Mouse (Mus musculus): ENCODE results near the gene Trmt1l.

Gene Trmt1l

DNA sequence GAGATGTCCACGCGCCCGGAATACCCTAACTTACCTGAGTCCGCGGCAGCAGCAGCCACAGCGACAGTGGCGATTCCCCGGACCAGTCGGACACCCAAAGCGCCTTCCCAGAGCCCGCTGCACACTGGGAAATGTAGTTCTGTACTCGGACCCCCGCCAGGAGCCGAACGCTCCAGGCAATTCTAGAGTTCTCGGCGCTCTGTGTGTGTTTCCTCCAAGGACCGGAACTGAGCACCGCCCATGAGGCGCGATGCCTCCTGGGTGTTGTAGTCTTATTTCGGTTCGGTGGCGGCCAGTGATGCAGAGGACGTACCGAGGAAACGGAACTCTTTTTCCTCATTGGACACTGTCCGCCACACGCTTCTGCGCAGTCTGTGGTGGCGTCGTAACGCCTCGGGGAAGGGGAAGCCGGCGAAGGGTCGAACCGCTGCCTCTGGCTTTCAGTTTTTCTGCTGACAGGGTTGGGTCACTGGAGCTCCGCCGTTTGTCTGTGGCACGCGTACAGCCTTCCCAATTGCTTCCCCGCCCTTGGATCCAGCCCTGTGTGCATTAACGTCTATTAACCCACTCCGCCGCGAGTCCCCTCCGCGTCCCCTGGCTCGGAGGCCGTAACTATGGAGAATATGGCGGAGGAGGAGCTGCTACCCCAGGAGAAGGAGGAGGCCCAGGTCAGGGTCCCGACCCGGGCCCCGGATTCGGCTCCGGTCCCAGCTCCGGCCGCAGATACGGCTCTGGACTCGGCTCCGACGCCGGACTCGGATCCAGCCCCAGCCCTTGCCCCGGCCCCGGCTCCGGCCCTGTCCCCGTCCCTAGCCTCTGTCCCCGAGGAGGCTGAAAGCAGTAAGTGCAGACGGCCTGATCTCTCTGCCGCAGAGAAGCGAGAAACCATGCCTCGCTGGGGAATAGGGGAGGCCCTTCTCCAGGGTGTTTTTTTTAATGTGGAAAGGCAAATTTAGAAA is at the start of gene Trmt1l, which contains the start of gene Swt1:
Gene Trmt1l, plus strand, starts transcription at position 280 of the 959 bp plus-strand sequence.
Gene Swt1, minus strand, starts transcription at position 193 of the 959 bp plus-strand sequence.
- WGBS = under 1% methylated on average over 74 of the region's 74 CpGs

- WGBS = 98% methylated on average over 1 of the region's 1 CpGs
Observed at GRCm38 (mm10) chr1:151390029-151390428, 38.3 kb upstream of the Trmt1l start.

- WGBS = 56% methylated on average over 3 of the region's 3 CpGs
Observed at GRCm38 (mm10) chr1:151409827-151410226, 18.5 kb upstream of the Trmt1l start.

DNA sequence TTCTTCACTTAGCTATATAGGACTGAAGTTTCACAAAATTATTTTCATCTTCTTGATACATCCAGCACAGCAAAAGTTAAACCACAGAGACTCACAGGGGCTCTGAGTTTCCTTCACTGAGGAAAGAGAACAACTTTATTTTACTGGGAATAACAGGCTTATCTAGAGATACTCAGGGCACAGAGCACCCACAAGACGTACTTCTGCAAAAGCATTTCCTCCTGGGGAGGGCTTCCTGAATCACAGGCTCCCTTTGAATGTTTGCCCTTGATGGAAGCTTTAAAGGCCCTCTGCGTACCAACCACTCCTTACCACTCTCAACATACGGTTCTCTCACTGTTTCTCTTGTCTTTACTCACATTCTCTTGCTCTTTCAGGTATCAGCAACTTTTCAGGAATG is 6.2 kb upstream of the Trmt1l start:
- 79% methylated on average over 3 of the region's 3 CpGs for WGBS

- 34% methylated on average over 7 of the region's 7 CpGs for WGBS
Observed at GRCm38 (mm10) chr1:151426947-151427600, 1.3 kb upstream of the Trmt1l start.

DNA sequence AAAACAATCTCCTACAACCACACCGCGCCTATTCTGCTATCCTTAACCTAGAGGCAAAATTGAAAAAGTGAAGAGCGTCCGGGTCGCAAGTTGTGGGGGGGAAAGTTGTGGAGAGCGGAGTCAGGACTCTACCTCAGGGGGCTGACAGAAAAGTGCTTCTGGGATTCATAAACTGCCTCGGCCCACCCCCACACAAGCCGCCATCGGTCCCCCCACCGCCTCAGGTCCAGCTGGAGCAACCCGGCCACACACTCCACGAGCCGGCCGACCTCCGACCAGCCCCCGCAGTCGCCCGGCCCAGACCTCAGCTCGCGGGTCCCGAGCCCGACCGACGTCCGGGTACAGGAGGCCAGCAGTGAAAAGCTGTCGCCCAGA is 467 bp upstream of the Trmt1l start:
- 1% methylated on average over 26 of the region's 26 CpGs for WGBS

- WGBS = 22% methylated on average over 9 of the region's 9 CpGs
Observed at GRCm38 (mm10) chr1:151429316-151429715, 974 bp downstream of the Trmt1l start.

DNA sequence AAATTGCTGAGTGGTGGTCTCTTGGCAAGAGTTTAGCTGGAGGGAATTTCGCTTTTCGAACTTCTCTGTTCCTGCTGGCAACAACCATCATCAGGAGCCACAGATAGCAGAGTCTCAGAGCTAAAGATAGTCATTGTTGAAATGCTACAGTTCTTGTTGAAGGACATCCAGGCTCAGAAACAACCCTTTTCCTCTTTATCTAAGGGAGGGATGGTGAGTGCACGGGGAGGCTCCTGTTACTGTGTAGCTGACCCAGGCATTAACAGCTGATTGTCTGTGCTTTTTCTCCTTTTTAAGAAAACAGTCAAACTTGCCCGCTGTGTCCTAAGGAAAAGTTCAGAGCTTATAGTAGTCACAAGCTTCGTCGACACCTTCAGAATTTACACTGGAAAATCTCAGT is 7.1 kb downstream of the Trmt1l start:
- WGBS = 86% methylated on average over 6 of the region's 6 CpGs

- WGBS = 90% methylated on average over 10 of the region's 10 CpGs
Observed at GRCm38 (mm10) chr1:151449866-151450265, 21.5 kb downstream of the Trmt1l start.

GRCm38 (mm10) chr1:151450851-151451250 is 22.5 kb downstream of the Trmt1l start:
- WGBS = 46% methylated on average over 2 of the region's 2 CpGs

GRCm38 (mm10) chr1:151451946-151452345 is 23.6 kb downstream of the Trmt1l start:
- WGBS = 97% methylated on average over 11 of the region's 11 CpGs

GRCm38 (mm10) chr1:151457087-151457486 is 28.7 kb downstream of the Trmt1l start:
- WGBS = 78% methylated on average over 5 of the region's 5 CpGs

DNA sequence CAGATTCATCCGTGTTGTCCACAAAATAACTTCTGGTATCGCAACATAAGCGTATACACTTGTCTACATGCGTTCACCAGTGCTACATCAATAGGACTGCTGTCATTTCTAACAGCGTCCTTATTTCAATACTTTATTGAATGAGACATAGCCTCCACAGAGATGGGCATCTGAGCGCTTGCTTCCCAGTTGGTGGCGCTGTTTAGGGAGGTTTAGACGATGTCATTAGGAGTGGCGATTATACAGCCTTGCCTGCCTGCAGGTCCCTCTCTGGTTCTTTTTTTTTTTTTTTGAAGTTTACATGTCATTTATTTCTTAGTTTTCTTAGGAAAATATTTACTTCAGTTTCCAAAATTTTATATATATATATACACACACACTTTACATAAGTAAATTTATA is 32.9 kb downstream of the Trmt1l start:
- WGBS = 77% methylated on average over 9 of the region's 9 CpGs

GRCm38 (mm10) chr1:151464914-151465313 is 36.6 kb downstream of the Trmt1l start:
- 62% methylated on average over 4 of the region's 4 CpGs for WGBS

GRCm38 (mm10) chr1:151466571-151466970 is 38.2 kb downstream of the Trmt1l start:
- WGBS = 88% methylated on average over 4 of the region's 4 CpGs

DNA sequence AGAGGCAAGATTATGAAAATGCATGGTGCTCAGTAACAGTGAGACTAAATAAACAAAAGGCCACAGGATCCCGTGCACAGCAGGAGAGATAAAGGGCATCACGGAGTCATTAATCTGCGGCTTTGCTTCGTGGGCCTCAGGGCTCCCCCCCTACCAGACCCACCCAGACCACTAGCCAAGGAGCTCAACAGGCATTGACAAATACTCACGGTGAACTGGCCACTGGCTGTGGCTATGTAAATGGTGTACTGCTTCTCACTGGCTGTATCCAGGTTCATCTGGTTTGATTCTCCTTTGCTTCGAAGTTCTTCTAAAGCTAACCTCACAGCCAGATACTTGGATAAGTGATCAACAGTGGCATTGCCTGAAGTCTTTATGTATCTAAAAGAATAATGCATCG is 43.1 kb downstream of the Trmt1l start:
- WGBS = 61% methylated on average over 7 of the region's 7 CpGs

GRCm38 (mm10) chr1:151472386-151472785 is 44.0 kb downstream of the Trmt1l start:
- 91% methylated on average over 8 of the region's 8 CpGs for WGBS

GRCm38 (mm10) chr1:151482497-151482896 is 54.2 kb downstream of the Trmt1l start:
- 98% methylated on average over 1 of the region's 1 CpGs for WGBS

- 62% methylated on average over 1 of the region's 1 CpGs for WGBS
Observed at GRCm38 (mm10) chr1:151483568-151483967, 55.2 kb downstream of the Trmt1l start.

- 95% methylated on average over 5 of the region's 5 CpGs for WGBS
Observed at GRCm38 (mm10) chr1:151484754-151485153, 56.4 kb downstream of the Trmt1l start.

- WGBS = 77% methylated on average over 6 of the region's 6 CpGs
Observed at GRCm38 (mm10) chr1:151489806-151490205, 61.5 kb downstream of the Trmt1l start.

DNA sequence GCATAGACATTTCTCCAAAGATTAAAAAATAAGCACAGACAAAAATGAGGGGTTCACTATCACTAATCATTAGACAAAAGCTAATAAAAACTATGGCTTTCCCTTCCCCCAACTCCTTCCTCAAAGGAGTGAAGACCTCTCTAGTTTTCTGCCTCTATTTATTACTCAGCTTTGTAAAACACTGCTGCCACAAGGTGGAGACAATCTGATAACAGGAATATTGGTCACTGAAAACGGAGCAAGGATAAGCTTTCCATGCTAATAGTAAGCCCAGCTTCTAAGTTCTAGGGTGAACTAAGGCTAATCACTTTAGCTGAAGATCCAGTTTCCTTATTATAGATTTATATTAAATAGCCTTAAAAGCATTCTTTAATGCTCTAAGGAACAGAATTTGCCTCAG is 64.1 kb downstream of the Trmt1l start:
- WGBS = 33% methylated on average over 1 of the region's 1 CpGs

DNA sequence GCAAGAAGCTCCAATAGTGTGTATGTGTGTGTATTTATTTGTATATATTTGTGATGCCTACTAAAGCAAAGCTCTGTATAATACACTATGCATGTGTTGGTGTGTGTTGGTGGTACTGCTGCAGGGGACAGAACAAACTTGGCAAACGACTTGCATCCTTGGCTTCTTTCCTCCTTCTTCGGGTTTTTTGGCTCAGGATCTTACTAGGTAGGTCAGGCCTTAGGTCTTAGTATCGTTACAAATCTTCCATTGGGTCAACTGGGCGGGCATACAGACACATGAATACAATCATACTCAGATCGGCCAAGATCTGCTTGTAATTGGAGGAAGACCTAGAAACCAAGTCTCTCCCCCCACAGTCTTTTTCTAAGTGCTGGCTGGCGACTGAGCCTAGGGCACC is 66.4 kb downstream of the Trmt1l start:
- 47% methylated on average over 6 of the region's 6 CpGs for WGBS

Measured in cerebral cortex, adult 2 months (tissue).